Mouse (Mus musculus): ENCODE results near the gene Nodal. TPM values are rescaled to one million over a fixed set of nuclear protein-coding genes. Genes with fewer than 3 reads are reported as not detected.

Gene Nodal
- total RNA-seq (2021), result under 1 TPM in 1 of 2 experiments, not detected in 1; 0.14 TPM
- long read RNA-seq, experiment 1, result 0 reads
- long read RNA-seq, experiment 2, result 0 reads

GRCm38 (mm10) chr10:61417672-61418071 lies at the start of gene Nodal:
Gene Nodal (plus strand): TSS chr10:61417972.
- DNase-seq (ENCODE audit: low spot score in 2 of 2), result no peak

GRCm38 (mm10) chr10:61369755-61370154 lies 48.0 kb upstream of the Nodal start:
- no peak for DNase-seq (ENCODE audit: low spot score in 2 of 2)

GRCm38 (mm10) chr10:61370273-61370979 lies 47.3 kb upstream of the Nodal start:
- no peak for DNase-seq (ENCODE audit: low spot score in 2 of 2)

DNA sequence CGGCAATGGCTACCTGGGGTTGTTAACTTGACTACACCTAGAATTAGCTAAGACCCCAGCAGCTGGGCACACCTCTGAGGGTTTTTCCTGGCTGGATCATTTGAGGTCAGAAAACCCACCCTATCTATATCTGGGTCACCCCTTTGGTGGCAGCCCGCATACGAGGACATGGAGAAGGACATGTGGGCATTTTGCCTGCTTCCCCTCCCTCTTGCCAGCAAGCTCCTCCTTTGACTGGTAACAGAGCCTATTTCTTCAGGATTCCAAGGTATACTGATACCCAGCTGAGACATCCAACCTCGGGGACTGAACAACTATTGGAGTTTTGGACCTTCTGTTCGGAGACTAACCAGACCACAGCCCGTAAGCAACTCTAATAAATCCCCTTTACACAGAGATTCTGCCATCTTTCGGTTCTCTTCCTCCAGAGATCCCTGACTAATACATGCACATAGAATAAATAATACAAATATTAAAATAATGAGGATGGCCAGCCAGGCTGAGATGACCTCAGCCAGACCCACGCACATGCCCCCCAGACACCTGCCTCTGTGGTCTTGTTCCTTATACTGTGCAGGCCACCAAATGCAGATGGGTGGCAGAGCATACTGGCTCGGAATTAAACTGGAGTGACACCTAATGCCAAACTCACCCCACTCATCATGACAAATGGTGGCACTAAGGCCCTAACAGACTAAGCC lies 45.7 kb upstream of the Nodal start:
- DNase-seq (ENCODE audit: low spot score in 2 of 2), result no peak

DNA sequence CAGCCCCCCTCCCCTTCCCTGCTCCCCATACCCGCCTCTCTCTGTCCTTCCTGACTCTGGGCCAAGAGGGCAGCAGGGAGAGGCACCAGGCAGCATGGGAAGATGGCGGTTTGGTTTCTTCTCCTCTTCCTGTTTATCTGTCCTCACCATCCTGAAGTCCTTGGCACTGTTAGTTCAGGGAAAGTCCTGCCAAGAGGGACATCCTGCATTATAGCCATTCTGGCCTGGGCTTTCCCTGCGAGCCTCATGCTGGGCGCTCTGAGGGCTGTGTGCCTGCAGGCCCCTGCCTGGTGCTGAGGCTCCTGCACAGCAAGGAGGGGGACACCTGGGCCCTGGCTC lies 45.2 kb upstream of the Nodal start:
- DNase-seq (ENCODE audit: low spot score in 2 of 2), result no peak

DNA sequence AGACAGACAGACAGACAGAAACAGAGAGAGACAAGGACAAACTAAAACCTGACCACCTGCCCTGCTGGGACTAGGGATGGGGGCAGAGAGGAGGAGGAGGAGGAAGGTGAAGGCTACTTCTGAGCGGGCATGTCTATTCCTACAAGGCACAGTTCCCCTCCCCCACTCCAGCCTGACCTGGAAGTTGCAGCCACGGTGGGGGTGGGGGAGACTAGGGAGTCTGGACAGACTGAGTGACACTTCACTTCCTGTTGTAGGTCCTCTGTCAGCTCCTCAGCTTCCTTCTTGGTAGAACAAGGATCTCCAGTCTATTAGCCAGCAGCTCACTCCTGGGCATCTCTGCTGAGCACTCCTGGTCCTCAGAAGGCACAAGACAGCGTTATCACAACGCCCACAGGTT lies 43.7 kb upstream of the Nodal start:
- no peak for DNase-seq (ENCODE audit: low spot score in 2 of 2)

DNA sequence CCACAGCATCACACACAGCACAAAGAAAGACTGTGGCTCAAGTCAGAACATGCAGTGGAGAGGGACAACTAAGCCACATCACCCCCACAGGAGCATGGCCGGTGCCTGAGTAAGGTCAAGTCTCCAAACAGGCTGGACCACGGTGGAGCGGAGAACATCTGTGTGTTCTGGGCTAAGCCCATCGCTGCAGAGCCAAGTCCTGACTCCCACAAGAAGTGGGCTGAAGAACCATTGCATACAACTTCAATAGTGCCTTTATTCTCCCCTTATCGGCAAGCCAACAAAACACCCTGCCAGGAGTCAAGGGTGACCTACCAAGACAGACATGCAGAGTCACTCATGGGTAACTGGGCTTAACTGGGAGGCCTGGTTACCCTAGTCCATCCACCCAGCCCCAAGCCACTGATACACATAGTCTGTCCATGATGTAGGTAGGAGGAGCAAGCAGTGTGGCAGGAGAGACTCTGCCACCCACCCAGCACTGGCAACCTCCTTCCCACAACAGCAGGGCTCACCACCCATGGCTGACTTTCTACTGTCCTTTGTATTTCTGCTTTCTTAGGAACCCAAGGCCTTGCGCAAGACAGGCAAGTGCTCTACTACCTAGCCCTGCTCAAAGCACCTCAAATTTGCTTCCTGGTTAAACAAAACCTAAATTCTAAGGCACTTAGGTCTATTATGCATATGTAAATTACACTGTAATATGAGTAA lies 42.8 kb upstream of the Nodal start:
- DNase-seq (ENCODE audit: low spot score in 2 of 2), result no peak

GRCm38 (mm10) chr10:61378050-61378449 lies 39.7 kb upstream of the Nodal start:
- no peak for DNase-seq (ENCODE audit: low spot score in 2 of 2)

DNA sequence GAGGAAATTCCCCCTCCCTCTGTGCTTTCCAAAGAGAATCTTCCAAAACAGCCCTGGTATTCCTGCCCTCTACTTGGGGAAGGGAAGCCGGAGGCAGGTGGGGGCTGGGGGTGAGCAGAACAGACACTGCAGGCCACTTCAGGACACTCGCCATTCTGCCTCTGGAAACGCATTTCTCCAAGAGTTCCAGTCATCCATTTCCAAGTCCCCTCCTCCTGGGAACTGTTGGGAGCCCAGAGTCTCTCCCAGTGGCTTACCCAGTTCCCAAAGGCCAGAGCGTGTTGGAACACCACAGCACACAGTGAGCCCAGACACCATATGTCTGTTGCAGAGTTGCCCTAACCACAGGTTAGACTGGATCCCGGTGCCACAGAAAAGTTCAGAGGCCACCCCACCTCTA lies 39.1 kb upstream of the Nodal start:
- no peak for DNase-seq (ENCODE audit: low spot score in 2 of 2)

DNA sequence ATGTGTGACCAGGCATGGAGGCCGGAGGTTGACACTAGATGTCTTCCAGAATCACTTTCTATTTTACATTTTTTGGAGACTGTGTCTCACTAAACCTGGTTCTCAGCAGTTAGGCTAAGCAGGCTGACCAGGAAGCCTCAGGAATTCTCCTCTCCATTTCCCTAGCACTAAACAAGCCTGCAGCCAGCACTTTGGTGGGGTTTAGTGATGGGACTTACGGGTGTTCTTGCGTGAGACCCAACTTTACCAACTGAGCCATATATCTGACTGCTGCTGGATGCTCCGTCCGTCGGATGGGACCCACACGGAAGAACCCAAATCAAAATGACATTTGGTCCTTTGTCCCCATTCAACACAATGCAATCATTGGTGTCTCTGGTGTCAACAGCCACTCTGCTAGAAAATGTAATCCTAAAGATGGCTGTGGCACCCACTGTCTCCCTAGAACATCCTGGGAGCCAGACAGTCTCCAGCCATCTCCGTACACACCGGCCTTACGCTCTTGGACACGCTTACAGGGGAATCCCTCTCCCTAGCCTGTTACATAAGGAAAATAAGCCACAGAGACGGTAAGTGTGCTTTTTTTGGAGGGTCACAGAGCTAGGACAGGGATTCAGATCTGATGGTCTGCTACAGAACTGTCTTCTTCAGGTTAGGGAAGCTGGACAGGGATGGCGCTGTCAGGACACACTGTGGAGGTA lies 38.3 kb upstream of the Nodal start:
- DNase-seq (ENCODE audit: low spot score in 2 of 2), result no peak

GRCm38 (mm10) chr10:61380186-61380585 lies 37.6 kb upstream of the Nodal start:
- no peak for DNase-seq (ENCODE audit: low spot score in 2 of 2)

DNA sequence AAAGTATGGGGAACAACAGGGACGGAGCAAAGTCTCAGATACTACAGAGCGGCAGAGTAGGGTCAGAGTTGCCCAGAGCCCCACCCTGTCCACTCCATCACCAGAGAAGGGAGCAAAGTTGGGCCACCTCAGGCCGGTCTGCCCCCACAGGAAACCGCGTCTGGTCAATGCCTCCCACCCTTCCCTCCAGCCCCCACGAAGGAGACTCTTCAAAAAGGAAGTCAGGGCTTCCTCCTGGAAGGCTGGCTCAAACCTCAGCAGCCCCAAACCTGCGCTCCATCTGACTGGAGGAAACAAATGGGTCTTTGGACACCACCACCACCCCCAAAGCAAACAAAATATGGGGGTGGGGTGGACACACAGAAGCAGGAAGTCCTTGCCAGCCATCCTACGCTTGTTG lies 35.9 kb upstream of the Nodal start:
- DNase-seq (ENCODE audit: low spot score in 2 of 2), result no peak

DNA sequence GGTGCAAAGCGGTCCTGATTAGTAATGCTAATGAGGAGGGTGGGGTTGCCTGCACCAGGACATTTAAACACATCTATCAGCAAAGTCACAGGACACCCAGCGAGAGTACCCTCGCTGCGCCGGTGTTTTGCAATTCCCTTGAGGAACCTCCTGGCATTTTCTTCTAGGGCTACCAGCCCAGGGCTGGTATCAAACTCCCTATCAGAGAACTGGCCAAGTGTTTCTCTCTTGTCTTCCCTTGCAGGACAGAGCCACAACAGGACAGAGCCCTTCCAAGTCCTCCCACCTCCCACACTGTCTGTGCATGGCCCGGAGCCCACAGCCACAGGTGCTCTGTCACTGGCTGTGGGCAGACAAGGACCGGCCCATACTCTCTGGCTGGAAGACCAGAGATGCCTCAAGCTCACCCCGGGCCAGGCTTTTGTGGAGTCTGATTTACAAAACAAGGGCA lies 35.5 kb upstream of the Nodal start:
- DNase-seq (ENCODE audit: low spot score in 2 of 2), result no peak

DNA sequence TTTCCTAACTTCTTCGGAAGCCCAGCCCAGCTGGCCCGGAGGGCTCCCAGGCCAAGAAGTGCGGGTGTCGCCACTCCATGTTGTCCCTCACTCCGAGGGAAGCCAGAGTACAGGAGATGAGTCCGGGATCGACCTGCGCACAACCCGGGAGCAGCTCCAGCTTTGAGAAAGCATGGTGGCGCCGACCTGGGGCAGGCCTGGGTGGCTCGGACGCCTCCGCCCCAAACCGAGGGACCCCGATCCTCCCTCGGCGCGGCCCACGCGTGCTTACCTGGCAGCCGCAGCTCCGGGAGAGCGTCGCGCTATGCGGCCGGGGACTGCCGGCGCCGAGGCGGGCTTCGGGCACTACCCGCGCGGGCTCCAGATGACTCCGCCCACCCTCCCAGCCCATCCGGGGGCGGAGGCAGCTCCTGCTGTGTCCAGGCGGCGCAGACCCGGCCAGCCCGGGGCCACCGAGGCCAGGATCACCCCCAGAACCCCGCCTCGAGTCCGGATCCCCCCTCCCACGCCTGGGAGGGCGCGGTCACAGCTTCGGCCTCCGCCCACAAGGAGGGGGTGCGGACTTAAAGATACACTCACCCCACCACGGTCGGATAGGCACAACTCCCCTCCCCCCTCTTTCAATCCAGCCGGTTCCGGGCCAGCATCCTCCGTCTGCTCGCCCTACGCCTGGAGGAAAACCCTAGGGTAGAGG lies 34.6 kb upstream of the Nodal start, which contains the start of gene Pald1:
Gene Pald1, minus strand, starts transcription at position 510 of the 694 bp plus-strand sequence.
- peak; percentile 28 to 64 for DNase-seq (ENCODE audit: low spot score in 2 of 2)

DNA sequence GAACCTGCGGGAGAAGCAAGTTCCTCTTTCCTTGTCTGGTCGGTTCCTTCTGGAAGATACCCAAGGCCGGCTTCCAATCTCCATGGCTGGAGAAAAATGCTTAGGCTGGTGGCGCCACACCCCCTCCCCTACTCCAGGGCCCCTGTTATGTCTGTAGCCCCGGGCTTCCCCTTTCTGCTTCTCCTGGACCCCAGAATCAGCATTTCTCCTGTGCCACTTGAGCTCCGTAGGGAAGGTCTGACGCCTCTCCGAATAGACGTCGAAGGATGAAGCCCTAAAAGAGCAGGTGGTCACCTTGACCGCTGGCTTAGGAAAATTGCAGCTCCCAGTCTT lies 34.1 kb upstream of the Nodal start:
- no peak for DNase-seq (ENCODE audit: low spot score in 2 of 2)

GRCm38 (mm10) chr10:61385174-61385573 lies 32.6 kb upstream of the Nodal start:
- no peak for DNase-seq (ENCODE audit: low spot score in 2 of 2)

- no peak for DNase-seq (ENCODE audit: low spot score in 2 of 2)
These were observed 31.5 kb upstream of the Nodal start for GRCm38 (mm10) chr10:61386284-61386683.

DNA sequence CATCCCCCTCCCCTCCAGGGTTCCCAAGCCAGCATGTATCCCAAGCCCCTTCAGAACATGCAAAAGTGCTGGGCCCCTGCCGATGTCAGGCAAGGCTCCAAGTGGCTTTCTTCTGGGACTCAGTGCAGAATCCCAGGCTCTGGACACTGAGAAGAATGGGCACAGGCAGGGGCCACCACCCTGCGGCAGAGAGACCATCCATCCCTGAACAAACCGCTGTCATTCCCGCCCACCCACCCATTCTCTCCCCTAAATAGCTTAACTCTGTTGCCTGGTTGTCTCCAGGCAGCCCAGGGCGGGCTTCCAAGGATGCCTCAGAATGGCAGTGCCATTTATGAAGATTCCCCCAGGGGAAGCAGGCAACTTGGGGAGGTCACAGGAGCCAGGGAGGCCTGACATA lies 28.8 kb upstream of the Nodal start:
- DNase-seq (ENCODE audit: low spot score in 2 of 2), result no peak

DNA sequence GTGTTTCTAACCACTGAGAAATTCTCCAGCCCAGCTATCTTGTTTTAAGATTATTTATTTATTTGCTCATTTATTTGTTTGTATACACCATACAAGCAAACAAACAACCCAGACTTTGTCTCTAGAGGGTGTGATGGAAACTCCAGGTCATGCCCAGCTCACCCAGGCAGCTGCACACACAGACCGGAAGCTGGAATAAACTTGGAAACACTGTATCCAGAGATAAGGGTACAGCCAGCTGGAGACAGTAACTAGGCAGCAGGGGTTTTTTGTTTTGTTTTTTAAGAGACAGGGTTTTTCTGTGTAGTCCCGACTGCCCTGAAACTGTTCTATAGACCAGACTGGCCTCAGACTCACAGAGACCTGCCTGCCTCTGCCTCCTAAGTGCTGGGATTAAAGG lies 27.6 kb upstream of the Nodal start:
- no peak for DNase-seq (ENCODE audit: low spot score in 2 of 2)

DNA sequence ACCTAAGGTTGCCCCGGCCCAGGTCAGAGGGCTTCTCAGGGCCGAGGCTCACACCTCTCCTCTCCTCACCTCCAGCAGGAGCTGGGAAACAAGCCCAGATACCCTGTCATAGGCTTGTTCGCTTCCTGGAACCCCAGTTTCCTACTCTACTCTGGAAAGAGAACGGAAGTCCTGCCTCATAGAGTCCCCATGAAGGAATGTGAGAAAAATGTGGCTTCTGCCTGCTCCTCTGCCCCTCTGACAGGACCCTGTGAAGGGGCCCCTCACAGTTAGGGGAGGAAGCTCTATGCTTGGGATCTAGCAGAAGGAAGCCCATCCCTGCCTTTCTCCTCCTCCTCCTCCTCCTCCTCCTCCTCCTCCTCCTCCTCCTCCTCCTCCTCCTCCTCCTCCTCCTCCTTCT lies 25.2 kb upstream of the Nodal start:
- no peak for DNase-seq (ENCODE audit: low spot score in 2 of 2)
